ENCODE assay signal across 9 mouse cellular contexts in genomic region chr5:111577441-111577840, GRCm38 (mm10).
DNase-seq lines count a peak whose midpoint lies in the region; ATAC-seq and TF ChIP-seq lines count a peak whose summit lies in the region.
"Had no signal": no experiment of that assay in that cellular context is flagged by ENCODE, and none has a peak within 500 bp of the region (broad histone marks: within the 10 kb centered on the region; RNA-seq: fewer than 3 reads in every experiment).

No protein-coding gene starts in this region.

- no peaks in the 10 kb centered on the region for H3K36me3 ChIP-seq in embryonic facial prominence, embryonic 11.5 days (replicated peaks; ENCODE audit: control insufficient read depth, insufficient read depth, low read depth, low read length)
- H3K36me3 ChIP-seq in liver, embryonic 12.5 days = no peaks in the 10 kb centered on the region
- H3K36me3 ChIP-seq: neural tube, embryonic 12.5 days had no signal

- TF ChIP-seq POLR2A in brain, embryonic 14.5 days (IDR thresholded peaks at IDR 0.05; ENCODE audit: borderline replicate concordance, extremely low read depth, insufficient read depth, insufficient read length, poor library complexity, severe bottlenecking) = no peak

- H3K4me1 ChIP-seq in embryonic facial prominence, embryonic 11.5 days (ENCODE audit: control insufficient read depth, insufficient read depth, low read length) = peaks cover 35% of the 10 kb centered on the region
- peaks cover 22% of the 10 kb centered on the region; the same call in 1 of the 2 replicates for H3K4me1 ChIP-seq in liver, embryonic 12.5 days

- TF ChIP-seq CTCF in brain, embryonic 14.5 days (IDR thresholded peaks at IDR 0.05; ENCODE audit: borderline replicate concordance, extremely low read depth, insufficient read depth, insufficient read length) = no peak

- H3K9ac ChIP-seq in embryonic facial prominence, embryonic 11.5 days (replicated peaks; ENCODE audit: low read length) = no peak overlapping the region
- no peak overlapping the region for H3K9ac ChIP-seq in liver, embryonic 12.5 days
- H3K9ac ChIP-seq: neural tube, embryonic 12.5 days had no signal

- DNase-seq in brain, embryonic 14.5 days (ENCODE audit: low read depth) = peak; percentile 69
- DNase-seq in embryonic facial prominence, embryonic 11.5 days (ENCODE audit: low spot score) = no peak
- DNase-seq in heart, postnatal 4 days = peak; percentile 53
- DNase-seq in urinary bladder, adult 2 months (ENCODE audit: low spot score) = no peak
- DNase-seq in spleen, adult 18-20 months = no peak
- DNase-seq in layer of hippocampus, postnatal 25 days (ENCODE audit: extremely low spot score in 1 of 2, low spot score in 1 of 2) = no peak
- DNase-seq: thymus, postnatal 4 days had no signal

- no peak overlapping the region for H3K4me2 ChIP-seq in embryonic facial prominence, embryonic 11.5 days (ENCODE audit: low read depth, low read length)
- no peak overlapping the region for H3K4me2 ChIP-seq in liver, embryonic 12.5 days
- H3K4me2 ChIP-seq: neural tube, embryonic 12.5 days had no signal

- 36% methylated on average over 5 of the region's 5 CpGs for WGBS in embryonic facial prominence, embryonic 11.5 days
- 50% methylated on average over 5 of the region's 5 CpGs for WGBS in liver, embryonic 12.5 days (ENCODE audit: insufficient replicate concordance)

- no peak for ATAC-seq in embryonic facial prominence, embryonic 11.5 days (replicated peaks; ENCODE audit: insufficient number of reproducible peaks, low FRiP score, low TSS enrichment, low read depth)
- ATAC-seq in liver, embryonic 12.5 days = no peak

- no peaks in the 10 kb centered on the region for H3K27me3 ChIP-seq in embryonic facial prominence, embryonic 11.5 days (ENCODE audit: control insufficient read depth, insufficient read depth, low read length)
- peaks cover 62% of the 10 kb centered on the region for H3K27me3 ChIP-seq in liver, embryonic 12.5 days (replicated peaks)

- H3K9me3 ChIP-seq in embryonic facial prominence, embryonic 11.5 days (replicated peaks; ENCODE audit: control insufficient read depth, low read length) = no peaks in the 10 kb centered on the region
- H3K9me3 ChIP-seq in liver, embryonic 12.5 days (replicated peaks) = no peaks in the 10 kb centered on the region
- H3K9me3 ChIP-seq: neural tube, embryonic 12.5 days had no signal

- H3K4me3 ChIP-seq in embryonic facial prominence, embryonic 11.5 days (ENCODE audit: low read depth, low read length) = no peak overlapping the region
- no peak overlapping the region for H3K4me3 ChIP-seq in liver, embryonic 12.5 days
- H3K4me3 ChIP-seq: neural tube, embryonic 12.5 days had no signal

- peak overlapping the region; percentile 4 for H3K27ac ChIP-seq in embryonic facial prominence, embryonic 11.5 days (replicated peaks; ENCODE audit: low read depth, low read length)
- H3K27ac ChIP-seq in liver, embryonic 12.5 days = 0 out of 2 replicates have a peak overlapping the region, but pooled peaks have one; percentile 7
- H3K27ac ChIP-seq: neural tube, embryonic 12.5 days had no signal

Comparison
In these comparisons a context has a peak if more than half of its experiments do, and no peak if none do; other contexts are left out.
1. DNase-seq: peak in brain, embryonic 14.5 days (single experiment) and heart, postnatal 4 days (single experiment); none in embryonic facial prominence, embryonic 11.5 days (single experiment), urinary bladder, adult 2 months (single experiment), spleen, adult 18-20 months (0 of 2) and layer of hippocampus, postnatal 25 days (0 of 2).